Mouse (Mus musculus) liver, embryonic 14.5 days (tissue): ENCODE data around the gene Mtnr1a. TPM values are rescaled to one million over a fixed set of nuclear protein-coding genes. Genes with fewer than 3 reads are reported as not detected.

Source experiments
- ATAC-seq: fragments of 200-750 bp; cut with Nextera tagmentation; 2 replicates; pipeline ENCODE4 v1.8.0; 2017; ENCODE audit warnings: moderate number of reproducible peaks, mild to moderate bottlenecking, moderate library complexity; ENCODE audit not compliant: insufficient read depth
- DNase-seq, 3 experiments: peaks; one replicate each; pipeline ENCODE4 v3.0.0-alpha.2; 2012 to 2013; ENCODE audit warnings: low read depth in 3 of 3, low spot score in 3 of 3
- H3K27ac ChIP-seq: fragments of 300-500 bp; sonication (generic); 2 replicates; pipeline ENCODE4 v1.5.1; 2014; ENCODE audit warnings: moderate library complexity, mild to moderate bottlenecking, control low read depth, inconsistent platforms
- H3K27me3 ChIP-seq: fragments of 300-500 bp; sonication (generic); 2 replicates; pipeline ENCODE4 v1.6.1; 2014; ENCODE audit warnings: mild to moderate bottlenecking, low read length, moderate library complexity; ENCODE audit not compliant: control insufficient read depth, insufficient read depth
- H3K36me3 ChIP-seq: fragments of 300-500 bp; sonication (generic); replicated peaks from 2 replicates; pipeline ENCODE4 v1.6.1; 2014; ENCODE audit warnings: low read depth; ENCODE audit not compliant: control insufficient read depth, insufficient read depth
- H3K4me1 ChIP-seq, 2 experiments: fragments of 200-500 bp in 1 of 2; fragments of 300-500 bp in 1 of 2; sonication (generic) in 1 of 2; replicated peaks; 2 replicates each; pipeline ENCODE4 v1.6.1; 2012 to 2014; ENCODE audit warnings: antibody characterized with exemption in 1 of 2, inconsistent platforms in 1 of 2, low read length in 1 of 2; ENCODE audit not compliant: control insufficient read depth in 2 of 2, insufficient read depth in 2 of 2
- H3K4me2 ChIP-seq: fragments of 300-500 bp; sonication (generic); 2 replicates; pipeline ENCODE4 v1.6.1; 2014; ENCODE audit warnings: low read depth, mild to moderate bottlenecking, control low read depth, moderate library complexity
- H3K4me3 ChIP-seq, 2 experiments: fragments of 200-500 bp in 1 of 2; fragments of 300-500 bp in 1 of 2; sonication (generic) in 1 of 2; 2 replicates each; pipeline ENCODE4 v1.5.1; 2012 to 2014; ENCODE audit warnings: low read depth in 2 of 2, low read length in 2 of 2, mild to moderate bottlenecking in 2 of 2, control low read depth in 1 of 2, inconsistent platforms in 1 of 2, moderate library complexity in 1 of 2; ENCODE audit not compliant: insufficient read depth in 1 of 2
- H3K9ac ChIP-seq: fragments of 300-500 bp; sonication (generic); replicated peaks from 2 replicates; pipeline ENCODE4 v1.6.1; 2014; ENCODE audit warnings: mild to moderate bottlenecking, control low read depth, moderate library complexity
- H3K9me3 ChIP-seq: fragments of 300-500 bp; sonication (generic); 2 replicates; pipeline ENCODE4 v1.6.1; 2016; ENCODE audit warnings: low read length, mixed read lengths; ENCODE audit not compliant: control insufficient read depth
- CTCF ChIP-seq: IDR thresholded peaks from 2 replicates; pipeline ENCODE4 v1.5.1; 2016; ENCODE audit warnings: antibody characterized with exemption, low read depth, control low read depth
- EP300 ChIP-seq: IDR thresholded peaks from 2 replicates; pipeline ENCODE4 v1.6.1; 2016; ENCODE audit warnings: antibody characterized with exemption, low read depth
- WGBS: fragments of 180-500 bp; shearing (Covaris S2); extraction: QIAGEN DNeasy Blood & Tissue Kit; methylation state at CpG from one replicate; pipeline ENCODE4 v1.1.7; 2014; ENCODE audit not compliant: insufficient replicate concordance; 5-methylcytosine and 5-hydroxymethylcytosine counted together
- polyA plus RNA-seq, 2 experiments: library from polyadenylated mRNA; depleted of rRNA in 1 of 2; stranded (reverse) in 1 of 2; unstranded in 1 of 2; fragments of >200 nt; fragmentation: Nextera tagmentation in 1 of 2; extraction: Ambion mirVana in 1 of 2; gene quantifications; 2 replicates each; pipeline versions ENCODE4 v1.2.1 to v1.2.3; 2012 to 2014

The Mtnr1a gene
- polyA plus RNA-seq (2012; rRNA removed) (0.02 TPM in 1 of 2 replicates, not detected in the other), polyA plus RNA-seq (2014; fragmentation: Nextera tagmentation; extraction: Ambion mirVana) (not detected in 2 replicates)

DNA sequence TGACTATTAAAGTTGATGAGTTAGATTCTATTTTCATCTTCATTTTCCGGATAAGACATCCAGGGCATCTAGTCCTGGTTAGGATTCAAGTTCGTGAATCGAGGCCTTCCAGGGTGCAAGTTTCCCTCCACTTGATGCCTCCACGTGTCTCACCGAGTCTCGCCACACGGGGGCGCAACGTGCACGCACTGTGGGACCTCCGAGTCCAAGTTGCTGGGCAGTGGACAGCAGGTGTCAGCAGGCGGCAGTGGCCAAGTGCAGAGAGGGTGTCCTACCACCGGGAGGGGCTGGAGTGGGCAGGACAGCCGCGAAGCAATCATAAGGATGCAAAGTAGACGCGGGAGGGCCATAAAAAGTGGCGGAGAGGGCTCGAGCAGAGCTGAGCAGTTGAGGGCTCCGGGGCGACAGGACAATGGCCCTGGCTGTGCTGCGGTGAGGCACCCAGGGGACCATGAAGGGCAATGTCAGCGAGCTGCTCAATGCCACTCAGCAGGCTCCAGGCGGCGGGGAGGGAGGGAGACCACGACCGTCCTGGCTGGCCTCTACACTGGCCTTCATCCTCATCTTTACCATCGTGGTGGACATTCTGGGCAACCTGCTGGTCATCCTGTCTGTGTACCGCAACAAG is at the start of gene Mtnr1a:
TSS of gene Mtnr1a (plus strand) at position 379 of the 628 bp plus-strand sequence.
- peak; percentile 10 to 14 (median 12) for DNase-seq
- no peak within 1 kb of the TSS for H3K9ac ChIP-seq
- H3K27ac ChIP-seq = no peak within 1 kb of the TSS
- H3K4me2 ChIP-seq = peak within 1 kb of the TSS; percentile 22
- H3K4me3 ChIP-seq = no peak within 1 kb of the TSS
- H3K27me3 ChIP-seq = no peaks in the 10 kb centered on the region
- TF ChIP-seq EP300 (no peak), CTCF (peak; percentile 97)
- WGBS = 9% methylated on average over 29 of the region's 29 CpGs
- no peaks in the 10 kb centered on the region for H3K9me3 ChIP-seq
- 0 out of 2 replicates have a peak, but pooled peaks have one; percentile 35 for ATAC-seq
- no peaks in the 10 kb centered on the region for H3K36me3 ChIP-seq
- no peaks in the 10 kb centered on the region for H3K4me1 ChIP-seq

GRCm38 (mm10) chr8:45019241-45019640 is 49.7 kb upstream of the Mtnr1a start:
- no peaks in the 10 kb centered on the region for H3K9me3 ChIP-seq
- H3K4me1 ChIP-seq = no peaks in the 10 kb centered on the region
- ATAC-seq = no peak
- H3K9ac ChIP-seq = no peak overlapping the region
- no peaks in the 10 kb centered on the region for H3K36me3 ChIP-seq
- H3K4me3 ChIP-seq = no peak overlapping the region
- no peaks in the 10 kb centered on the region for H3K27me3 ChIP-seq
- no peak overlapping the region for H3K4me2 ChIP-seq
- no peak for DNase-seq
- WGBS = 63% methylated on average over 5 of the region's 5 CpGs
- TF ChIP-seq CTCF (no peak), EP300 (no peak)
- no peak overlapping the region for H3K27ac ChIP-seq

- H3K4me2 ChIP-seq = no peak overlapping the region
- DNase-seq (no peak), ATAC-seq (no peak)
- no peak overlapping the region for H3K4me3 ChIP-seq
- 83% methylated on average over 5 of the region's 5 CpGs for WGBS
- H3K9me3 ChIP-seq = no peaks in the 10 kb centered on the region
- TF ChIP-seq CTCF = no peak
- H3K27me3 ChIP-seq = no peaks in the 10 kb centered on the region
- no peaks in the 10 kb centered on the region for H3K36me3 ChIP-seq
- H3K9ac ChIP-seq = no peak overlapping the region
- H3K27ac ChIP-seq = no peak overlapping the region
- H3K4me1 ChIP-seq = no peaks in the 10 kb centered on the region
Observed at GRCm38 (mm10) chr8:45021171-45021570, 47.8 kb upstream of the Mtnr1a start.

- H3K4me3 ChIP-seq = no peak overlapping the region
- no peaks in the 10 kb centered on the region for H3K4me1 ChIP-seq
- no peaks in the 10 kb centered on the region for H3K36me3 ChIP-seq
- no peaks in the 10 kb centered on the region for H3K9me3 ChIP-seq
- WGBS = 80% methylated on average over 21 of the region's 21 CpGs
- H3K27me3 ChIP-seq = no peaks in the 10 kb centered on the region
- H3K4me2 ChIP-seq = no peak overlapping the region
- ATAC-seq (no peak), DNase-seq (no peak)
- no peak overlapping the region for H3K27ac ChIP-seq
- TF ChIP-seq CTCF = no peak
- no peak for TF ChIP-seq EP300
- H3K9ac ChIP-seq = no peak overlapping the region
Observed at GRCm38 (mm10) chr8:45021911-45022665, 46.8 kb upstream of the Mtnr1a start.

DNA sequence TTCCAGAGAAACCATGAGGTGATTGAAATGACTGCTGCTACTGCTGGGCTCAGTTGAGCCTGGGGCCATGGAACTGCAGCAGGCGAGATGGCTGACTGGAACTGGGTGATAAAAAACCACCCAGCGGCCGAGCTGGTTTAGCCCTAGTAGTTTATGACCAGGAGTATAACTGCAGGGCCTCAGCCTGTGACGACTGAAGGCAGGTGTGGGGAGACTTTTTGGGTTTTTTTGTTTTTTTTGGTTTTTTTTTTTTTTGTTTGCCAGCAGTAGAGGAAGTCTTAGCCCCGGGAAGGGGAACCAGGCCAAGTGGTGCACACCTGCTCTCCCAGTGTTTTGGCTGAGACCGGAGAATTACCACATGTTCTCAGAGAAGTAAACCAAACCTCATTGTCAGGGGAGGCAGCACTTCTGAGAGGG is 40.8 kb upstream of the Mtnr1a start:
- Histone ChIP-seq H3K4me1 (no peaks in the 10 kb centered on the region), H3K9me3 (no peaks in the 10 kb centered on the region), H3K9ac (no peak overlapping the region), H3K4me2 (no peak overlapping the region), H3K27ac (no peak overlapping the region), H3K27me3 (no peaks in the 10 kb centered on the region), H3K36me3 (no peaks in the 10 kb centered on the region), H3K4me3 (no peak overlapping the region)
- TF ChIP-seq CTCF = no peak
- no peak for TF ChIP-seq EP300
- ATAC-seq (no peak), DNase-seq (no peak)
- WGBS = 59% methylated on average over 6 of the region's 6 CpGs
